Mouse (Mus musculus): ENCODE measurements around the gene Syngr2.

DNA sequence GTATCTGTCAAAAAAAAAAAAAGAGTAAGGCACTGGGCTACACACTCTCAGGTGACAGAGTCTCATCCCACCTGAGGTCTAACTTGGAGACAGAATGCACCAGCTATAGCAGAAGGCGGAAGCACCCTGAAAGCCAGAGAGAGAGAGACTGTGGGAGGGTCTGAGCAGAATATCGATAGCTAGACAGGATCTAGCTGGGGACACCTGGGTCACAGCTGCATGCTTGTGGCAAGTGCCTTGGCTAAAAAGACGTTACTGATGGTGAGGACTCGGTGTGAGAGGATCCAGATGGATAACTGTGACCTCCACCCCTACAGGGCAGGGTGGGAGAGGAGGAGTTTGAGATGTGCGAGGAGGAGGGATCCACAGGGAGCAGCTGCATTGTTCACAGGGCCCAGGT, 12.5 kb upstream of the Syngr2 start:
- no peak for TF ChIP-seq CTCF (IDR thresholded peaks at IDR 0.05; ENCODE audit: low read depth)
- no peak for TF ChIP-seq EP300 (IDR thresholded peaks at IDR 0.05; ENCODE audit: low read depth)
